Mouse (Mus musculus) gastrocnemius, postnatal 10 days (tissue): ENCODE results near the gene Axin2. TPM values are rescaled to one million over a fixed set of nuclear protein-coding genes. Genes with fewer than 3 reads are reported as not detected.

Experiments
- DNase-seq: peaks from one replicate; pipeline ENCODE4 v3.0.0; 2021; ENCODE audit warnings: mixed read lengths
- total RNA-seq, 2 experiments: library from RNA; stranded (reverse); gene quantifications; 2 replicates each; pipeline ENCODE4 v1.2.3; 2021

Gene Axin2
- total RNA-seq, 2 experiments from 2014 or later, result 10.8 to 18.6 TPM

DNA sequence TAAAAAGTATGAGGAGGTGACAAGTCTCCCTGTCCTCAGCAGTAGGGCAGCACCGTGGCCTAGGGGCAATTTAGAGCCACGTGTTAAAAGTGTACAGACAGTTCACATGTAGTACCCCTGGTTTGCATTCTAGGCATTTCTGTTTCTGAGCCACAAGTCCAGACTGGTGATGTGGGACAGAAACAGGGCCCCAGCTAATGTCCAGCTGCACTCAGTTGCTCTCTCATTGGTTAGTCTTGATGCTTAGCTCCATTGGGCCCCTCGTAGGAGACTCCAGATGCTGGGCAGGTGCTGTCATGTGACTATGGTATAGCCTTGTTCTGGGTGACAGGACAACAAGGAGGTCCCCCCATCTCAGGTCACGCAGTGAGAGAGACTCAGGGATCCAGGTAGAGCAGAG is 9.0 kb downstream of the Axin2 start:
- no peak for DNase-seq

DNA sequence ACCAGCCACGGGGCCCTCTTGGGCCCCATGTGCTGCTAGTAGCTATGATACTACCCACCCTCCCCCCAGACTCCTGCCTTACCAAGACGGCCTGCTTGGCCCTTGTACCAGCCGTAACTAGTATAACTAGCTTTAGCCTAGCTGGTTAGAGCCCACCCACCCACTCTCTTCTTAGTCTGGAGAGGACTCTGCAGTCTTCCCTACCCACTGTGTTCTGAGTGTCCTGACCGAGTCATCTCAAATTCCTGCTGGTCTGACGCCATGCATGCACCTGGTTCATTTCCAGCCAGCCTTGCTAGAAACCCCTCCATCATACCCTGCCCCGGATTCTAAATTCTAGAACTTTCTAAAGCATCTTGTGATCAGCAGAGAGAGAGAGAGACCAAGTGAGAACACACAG is 9.6 kb downstream of the Axin2 start:
- no peak for DNase-seq

DNA sequence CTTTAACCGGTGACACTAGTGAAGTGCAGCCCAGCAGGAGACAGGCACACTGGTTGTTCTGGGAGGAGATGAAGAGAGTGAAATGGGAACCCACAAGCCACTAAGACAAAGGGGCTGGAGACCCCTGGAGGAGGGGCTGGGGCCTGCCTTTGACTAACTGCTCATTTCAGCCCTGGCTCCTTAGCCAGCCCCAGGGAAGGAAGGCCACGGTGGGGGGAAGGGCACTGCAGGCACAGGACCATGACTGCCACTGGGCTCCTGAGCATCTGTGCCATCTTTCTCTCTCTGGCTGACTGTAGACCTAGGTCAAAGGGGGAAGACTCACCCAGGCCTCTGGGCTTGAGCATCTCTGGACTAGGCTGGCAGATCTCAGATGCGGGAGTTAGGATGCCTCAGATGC is 10.5 kb downstream of the Axin2 start:
- DNase-seq, result no peak

DNA sequence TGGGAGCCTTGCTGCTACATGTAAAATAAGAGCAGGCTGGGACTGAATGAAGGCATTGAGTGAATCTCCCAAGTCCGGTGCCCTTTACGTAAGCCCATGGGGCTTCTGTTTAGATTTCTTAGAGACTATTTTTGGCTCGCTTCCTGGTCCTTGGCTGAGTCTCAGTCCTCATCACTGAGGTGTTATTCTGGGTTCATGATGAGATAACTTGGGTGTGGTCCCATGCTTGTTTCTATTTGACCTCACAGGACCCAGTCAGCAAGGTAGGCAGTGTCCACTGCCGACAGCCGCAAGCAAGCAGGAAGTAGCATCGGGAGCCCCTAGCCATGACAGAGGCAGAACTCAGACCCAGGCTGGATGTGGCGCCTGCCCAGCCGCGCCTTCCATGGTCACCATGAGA is 13.7 kb downstream of the Axin2 start:
- no peak for DNase-seq

DNA sequence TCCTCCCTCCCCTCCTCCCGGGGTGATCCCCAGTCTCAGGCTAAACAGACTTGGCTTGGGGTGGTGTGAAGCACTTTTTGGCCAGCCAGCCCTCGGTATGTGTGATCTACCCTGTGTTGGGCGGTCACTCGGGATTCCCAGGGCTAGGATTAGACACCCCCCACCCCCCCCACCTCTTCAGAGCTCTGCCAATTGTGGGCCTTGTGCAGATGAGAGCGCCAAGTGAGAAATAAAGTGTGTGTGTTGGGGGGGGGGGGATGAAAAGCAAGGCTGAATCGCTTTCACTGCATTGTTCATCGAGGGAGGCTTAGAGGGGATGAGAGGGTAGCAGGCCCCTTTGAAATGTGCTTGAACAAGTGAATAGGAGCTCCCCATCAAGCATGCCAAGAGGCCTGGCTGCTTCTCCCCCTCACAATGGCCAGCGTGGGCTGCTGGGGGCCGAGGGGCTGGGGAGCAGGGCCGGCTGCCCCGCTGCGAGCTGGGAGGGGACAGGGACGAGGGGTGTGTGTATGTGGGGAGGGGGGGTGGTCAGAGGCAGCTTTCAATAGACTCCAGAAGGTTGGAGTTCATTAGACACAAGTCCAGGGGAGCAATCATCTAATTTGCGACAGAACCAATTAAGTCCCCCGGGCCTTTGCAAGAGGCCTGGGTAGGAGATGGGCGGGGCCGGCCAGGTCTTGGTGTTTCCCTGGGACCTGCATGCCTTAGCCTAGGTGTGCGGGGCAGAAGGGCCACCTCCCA is 15.1 kb downstream of the Axin2 start:
- DNase-seq, result no peak

DNA sequence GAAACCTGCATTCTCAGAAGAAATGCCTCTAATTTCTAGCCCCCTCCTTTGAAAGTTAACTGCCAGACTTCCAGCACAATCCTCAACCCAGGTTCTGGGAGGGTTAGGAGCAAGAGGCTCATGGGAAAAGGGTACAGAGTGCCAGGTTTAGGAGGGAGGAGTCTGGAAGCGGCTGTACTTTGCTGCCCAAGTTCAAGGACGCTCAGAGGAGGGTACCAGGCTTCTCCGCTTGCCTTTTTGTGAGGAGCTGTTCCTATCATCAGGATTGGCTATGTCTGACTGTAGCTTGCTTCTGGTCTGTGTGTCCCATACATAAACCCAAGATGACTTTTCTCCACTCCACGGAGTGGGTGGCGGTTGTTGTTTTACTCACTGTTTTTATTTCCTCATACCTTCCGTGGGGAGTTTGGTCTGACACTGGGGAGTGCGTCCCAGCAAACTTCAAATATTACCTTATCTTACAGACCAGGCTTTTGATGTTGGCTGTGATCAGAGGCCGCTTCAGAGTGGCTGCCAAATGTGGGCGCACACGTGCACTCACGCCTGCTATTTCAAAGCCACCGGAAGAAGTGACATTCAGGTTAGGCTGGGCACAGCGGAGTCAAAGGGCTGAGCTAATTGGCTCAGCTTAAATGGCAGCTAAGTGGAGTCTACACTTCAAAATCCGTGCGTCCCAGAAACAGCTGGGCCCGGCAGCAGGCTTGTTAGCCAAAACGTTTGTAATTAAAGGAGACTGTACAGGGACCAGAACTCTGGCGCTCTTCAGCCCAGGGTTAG is 16.1 kb downstream of the Axin2 start:
- DNase-seq, result no peak

DNA sequence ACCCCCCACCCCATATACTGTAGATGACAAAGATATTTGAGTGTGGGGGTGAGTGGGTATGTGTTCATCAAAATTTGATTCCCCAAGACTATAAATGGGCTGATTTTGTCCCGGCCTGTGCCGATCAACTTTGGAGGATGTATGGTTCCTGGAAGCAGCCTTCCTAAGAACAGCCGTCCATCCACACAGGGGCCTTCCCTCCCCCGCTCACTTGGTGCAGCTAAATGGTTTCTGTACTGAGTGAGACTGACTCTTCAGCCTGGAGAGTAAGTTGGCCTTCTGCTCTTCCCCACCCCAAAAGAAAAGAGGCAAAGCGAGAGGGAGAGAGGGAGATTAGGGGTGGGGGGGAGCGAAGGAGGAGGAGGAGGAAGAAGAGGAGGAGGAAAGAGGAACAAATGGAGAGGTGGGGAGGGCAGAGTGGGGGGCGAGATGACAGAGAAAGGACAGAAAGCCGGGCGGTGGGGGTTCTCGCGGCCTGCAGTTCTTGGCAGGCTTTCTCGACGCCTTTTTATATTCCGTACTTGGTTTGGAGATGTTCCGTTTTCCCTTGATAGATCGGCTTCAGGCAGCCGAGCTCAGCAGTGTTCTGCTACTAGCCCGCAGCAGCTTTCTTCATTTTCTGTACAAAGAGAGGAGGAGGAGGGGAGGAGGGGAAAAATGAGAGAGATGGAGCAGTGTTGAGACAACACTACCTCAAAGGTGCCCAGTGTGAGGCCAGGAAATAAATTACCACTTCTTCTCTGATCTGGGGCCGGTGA is 20.7 kb downstream of the Axin2 start:
- no peak for DNase-seq

DNA sequence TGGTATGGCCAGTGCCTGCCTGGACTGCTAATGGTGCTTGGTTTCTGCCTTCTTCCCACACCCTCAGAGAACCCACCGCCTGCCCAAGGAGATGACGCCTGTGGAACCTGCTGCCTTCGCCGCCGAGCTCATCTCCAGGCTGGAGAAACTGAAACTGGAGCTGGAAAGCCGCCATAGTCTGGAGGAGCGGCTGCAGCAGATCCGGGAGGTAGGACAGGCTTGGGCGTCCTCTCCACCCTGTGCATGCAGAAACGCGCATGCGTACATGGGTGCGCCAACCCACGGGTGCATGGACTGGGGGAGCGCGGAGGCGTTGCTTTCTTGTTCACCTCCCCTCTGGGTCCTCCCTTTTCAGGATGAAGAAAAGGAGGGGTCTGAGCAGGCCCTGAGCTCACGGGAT is 21.7 kb downstream of the Axin2 start:
- DNase-seq, result peak; percentile 38

DNA sequence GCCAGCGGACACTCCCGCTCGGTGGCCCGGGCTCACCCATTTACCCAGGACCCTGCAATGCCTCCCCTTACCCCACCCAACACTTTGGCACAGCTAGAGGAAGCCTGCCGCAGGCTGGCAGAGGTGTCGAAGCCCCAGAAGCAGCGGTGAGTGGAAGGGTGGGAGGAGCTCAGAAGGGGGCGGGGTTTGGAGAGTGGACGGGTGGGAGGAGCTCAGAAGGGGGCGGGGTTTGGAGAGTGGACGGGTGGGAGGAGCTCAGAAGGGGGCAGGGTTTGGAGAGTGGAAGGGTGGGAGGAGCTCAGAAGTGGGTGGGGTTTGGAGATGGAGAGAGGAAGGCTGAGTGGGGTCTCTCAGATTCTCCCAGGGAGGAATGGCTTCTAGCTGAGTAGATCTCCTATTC is 23.6 kb downstream of the Axin2 start:
- no peak for DNase-seq

DNA sequence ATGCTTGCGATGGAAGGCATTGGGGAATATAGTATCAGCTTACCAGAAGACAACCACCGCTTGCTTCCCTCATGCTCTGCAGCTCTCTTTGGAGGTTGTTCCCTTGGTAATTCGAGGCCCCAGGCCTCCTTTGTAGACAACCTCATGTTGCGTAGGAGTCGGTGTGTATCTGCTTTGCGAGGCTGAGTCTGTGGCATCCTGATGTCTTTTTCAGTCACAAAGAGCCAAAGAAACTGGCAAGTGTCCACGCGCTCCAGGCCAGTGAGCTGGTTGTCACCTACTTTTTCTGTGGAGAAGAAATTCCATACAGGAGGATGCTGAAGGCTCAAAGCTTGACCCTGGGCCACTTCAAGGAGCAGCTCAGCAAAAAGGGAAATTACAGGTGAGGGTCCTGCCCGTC is 25.5 kb downstream of the Axin2 start:
- DNase-seq, result no peak

DNA sequence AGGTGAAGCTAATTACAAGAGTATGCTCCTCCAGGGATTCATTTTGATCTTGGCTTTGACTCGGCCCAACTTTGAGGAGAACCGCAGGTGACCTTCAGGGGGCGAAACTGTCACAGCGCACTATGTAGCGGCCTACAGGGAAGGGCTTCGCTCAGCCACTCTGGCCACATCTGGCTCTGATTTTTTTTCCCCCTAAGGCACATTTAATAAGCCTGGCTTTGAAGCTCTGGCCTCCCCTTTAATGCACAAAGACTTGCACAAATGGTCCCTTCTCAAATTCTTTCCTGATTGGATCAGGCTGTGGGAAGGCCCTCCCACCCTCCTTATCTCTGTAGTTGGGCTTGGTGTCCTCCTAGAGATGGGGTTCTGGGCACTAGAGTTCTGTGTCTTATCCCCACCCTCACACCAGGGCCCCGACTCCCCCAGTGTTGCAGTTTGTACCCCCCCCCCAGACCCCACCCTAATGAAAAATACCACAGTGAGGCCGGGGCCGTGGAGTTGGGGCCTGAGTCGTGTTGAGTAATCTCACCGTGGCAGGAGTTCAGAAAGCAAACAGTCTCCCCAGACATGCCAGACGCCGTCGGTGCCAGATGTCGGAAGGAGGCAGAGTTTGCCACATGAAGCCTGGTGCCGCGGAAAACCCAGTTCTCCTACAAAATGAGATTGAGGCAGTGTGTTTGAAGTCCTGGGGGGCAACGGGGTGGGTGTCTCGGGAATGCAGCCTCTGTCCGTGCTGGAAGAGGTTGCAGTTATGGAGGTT is 27.5 kb downstream of the Axin2 start:
- peak; percentile 37 for DNase-seq

DNA sequence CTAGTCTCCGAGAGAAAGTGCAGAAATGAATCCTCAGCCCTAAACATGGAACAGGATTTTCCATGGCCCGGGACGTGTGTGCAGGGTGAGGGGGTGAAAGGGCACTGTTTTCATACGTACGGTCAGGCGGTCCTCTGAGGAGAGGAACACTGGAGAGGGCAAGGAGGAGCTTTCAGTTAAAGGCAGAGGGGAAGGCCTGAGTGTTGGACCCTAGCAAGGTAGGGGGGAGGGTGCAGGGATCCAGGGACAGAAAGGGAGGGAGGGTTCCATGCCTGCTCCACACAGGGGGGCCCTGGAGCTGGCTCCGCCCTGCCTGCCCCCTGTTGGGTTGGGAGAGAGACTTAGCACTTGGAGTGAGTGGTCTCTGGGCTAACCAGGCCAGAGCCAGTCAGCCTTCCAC is 28.4 kb downstream of the Axin2 start:
- DNase-seq, result no peak

DNA sequence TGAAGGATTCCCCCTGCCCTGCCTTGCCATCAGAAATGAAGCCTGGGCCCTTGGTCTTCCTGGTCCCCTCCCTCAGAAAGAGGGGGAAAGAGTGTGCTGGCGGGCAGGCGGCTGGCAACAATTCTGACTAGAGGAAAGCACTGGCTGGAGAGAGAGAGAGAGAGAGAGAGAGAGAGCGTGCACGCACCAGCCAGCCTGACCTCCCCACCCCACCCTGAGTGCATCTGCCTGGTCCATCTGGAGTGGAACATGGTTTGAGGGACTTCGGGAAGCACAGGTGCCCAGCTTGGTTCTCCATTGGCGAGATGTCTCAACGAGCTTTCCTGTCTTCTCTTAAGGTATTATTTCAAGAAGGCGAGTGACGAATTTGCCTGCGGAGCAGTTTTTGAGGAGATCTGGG is 28.8 kb downstream of the Axin2 start:
- no peak for DNase-seq

DNA sequence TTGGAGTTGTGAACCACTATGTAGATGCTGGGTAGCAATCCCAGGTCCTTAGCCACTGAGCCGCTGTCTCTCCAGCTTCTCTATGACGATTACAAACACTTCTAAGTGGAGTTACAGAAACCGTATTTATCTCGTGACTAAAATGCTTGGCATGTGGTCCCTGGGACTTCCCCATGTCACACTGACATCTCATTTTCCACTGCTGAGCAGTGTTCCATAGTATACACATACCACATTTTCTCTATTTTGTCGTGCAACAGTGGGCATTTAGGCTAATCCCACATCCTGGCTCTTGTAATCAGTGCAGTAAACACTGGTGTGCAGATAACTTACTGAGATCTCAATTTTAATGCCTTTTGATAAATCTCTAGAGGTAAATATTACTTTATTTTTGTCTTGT is 32.2 kb downstream of the Axin2 start:
- DNase-seq, result no peak

DNA sequence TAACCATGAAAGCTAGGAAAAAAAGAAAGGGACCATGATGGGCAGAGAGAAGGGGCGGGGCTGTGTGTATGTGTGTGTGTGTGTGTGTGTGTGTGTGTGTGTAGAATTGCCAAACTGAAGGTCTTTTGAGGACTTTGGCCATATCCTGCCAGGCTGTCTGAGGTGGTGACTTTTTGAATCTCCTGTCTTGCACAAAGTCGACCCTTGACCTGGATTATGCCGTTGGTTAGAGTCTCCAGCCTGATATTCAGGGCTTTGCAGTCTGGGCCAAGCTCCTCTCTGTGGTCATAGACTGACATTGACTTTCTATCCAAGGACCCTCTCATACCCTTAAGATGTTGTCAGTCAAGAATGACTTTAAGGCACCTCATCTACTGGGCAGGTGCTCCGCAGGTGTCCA is 35.8 kb downstream of the Axin2 start:
- no peak for DNase-seq

DNA sequence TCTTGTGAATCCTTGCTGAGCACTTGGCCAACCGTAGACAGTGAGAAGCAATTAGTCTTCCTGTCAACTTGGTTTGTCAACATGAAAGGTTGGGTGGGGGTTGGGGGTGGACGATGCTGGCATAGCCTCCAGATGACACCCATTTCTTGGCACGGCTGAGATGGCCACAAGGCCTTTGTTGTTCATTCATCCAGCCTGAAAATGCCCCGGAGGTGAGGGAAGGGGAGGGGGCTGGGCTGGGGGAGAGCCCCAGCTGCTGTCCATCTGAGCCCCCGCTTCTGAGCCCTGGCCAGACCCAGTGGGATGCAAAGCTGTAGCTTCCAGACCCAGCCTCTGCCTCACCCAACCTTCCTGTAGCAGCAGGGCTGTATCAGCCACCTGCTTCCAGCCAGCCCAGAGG is 38.2 kb downstream of the Axin2 start:
- no peak for DNase-seq

DNA sequence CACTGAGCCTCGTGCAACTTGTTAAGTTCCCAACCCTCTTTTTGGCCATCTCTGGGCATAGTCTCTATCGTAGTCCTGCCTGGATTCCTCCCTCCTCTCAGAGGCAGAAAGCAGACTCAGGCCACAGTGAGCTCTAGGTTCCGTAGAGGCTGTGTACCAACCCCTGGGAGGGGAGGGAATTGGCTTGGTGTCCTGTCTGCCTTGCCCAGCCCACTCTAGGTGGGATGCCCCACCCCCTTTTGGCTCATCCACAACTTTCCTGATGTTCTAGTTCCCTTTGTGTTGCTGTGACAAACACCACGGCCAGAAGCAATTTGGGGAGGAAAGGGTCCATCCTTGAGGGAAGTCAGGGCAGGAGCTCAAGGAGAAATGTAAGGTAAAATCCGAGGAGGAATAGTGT is 39.0 kb downstream of the Axin2 start:
- DNase-seq, result no peak

DNA sequence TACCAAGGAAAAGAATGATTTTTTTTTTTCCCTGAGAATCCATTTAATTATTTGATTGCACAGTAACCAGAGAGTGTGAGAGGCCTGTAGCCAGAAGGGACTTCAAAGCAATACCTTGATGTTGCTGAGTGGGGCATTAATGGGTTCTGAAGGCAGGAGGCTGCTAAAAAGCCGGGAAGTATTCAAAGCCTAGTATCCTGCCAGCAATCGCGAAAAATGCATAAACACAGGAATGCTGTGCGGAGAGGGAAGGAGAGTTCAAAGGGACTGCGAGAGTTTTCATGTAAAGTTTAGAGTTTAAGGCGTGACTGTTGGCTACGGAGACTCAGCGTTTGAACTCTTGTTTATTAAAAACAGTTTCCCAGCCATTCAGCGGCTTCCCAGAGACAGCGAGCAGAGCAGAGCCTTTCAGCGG is 41.5 kb downstream of the Axin2 start:
- DNase-seq, result no peak

DNA sequence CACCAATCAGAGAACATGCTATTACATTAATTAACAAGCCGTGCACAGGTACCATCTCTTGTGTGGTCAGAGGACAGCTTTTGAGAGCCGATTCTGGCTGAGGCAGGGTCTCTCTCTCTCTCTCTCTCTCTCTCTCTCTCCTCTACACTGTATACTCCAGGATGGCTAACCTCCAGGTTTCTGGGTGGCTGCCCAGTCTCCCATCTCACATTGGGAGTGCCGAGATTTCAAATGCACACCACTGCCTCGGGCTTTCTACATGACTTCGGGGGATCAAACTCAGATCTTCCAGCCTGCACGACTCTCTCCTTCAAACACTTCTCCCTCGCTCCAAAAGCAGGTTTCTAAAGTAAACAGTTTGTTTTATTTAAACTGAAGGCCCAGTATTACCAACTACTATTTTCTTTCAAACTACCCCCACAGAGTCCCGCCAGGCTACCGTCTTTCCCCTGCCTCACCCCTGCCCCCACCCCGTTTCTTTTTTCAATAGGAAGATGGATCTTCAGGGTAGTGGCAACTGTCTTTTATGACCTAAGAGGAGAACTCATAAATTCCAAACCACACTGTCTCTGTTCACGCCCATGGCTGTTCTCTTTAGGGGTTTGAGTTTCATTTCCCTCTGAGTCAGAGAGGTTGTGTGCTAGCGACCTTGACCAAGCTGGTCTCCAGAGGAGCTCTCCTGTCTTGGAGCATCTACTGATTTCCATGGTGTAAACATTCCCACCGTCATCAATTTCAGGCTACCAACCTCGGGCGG is 43.5 kb downstream of the Axin2 start:
- no peak for DNase-seq

DNA sequence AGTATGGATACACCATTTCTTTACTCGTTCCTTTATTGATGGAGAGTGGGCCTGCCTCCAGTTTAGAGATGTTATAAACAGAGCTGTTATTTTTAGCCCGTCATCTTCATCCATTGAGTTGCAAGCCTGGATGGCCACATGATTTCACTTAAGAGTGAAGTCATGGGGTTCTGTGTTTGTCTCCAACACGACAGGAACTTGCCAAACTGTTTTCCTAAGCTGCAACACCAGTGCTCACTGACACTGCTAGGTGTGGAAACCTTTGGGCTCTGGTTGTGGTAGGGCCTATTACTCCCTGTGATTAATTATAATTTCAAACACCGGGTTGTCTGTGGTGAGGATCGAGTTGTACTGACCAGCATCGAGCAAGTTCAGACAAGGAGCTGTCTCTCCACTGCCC is 45.6 kb downstream of the Axin2 start:
- DNase-seq, result no peak

DNA sequence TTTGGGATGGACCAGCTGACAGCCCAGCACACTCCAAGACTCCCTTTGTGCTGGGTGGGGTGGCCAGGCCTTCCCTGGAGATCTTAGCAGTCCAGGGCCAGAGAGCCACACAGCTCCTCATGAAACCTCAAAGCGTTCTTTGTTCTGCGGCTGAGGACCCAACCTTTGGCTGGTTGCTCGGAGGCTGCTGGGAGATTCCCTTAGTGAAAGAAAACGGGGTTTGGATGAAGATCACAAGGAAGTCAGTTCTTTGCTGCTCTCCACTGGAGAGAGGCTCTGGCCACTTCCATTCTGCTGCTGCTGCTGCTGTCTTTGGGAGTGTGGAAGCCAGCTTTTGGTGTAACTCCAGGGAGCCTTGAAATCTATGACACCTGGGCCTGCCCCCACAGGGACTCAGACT is 53.3 kb downstream of the Axin2 start:
- no peak for DNase-seq

DNA sequence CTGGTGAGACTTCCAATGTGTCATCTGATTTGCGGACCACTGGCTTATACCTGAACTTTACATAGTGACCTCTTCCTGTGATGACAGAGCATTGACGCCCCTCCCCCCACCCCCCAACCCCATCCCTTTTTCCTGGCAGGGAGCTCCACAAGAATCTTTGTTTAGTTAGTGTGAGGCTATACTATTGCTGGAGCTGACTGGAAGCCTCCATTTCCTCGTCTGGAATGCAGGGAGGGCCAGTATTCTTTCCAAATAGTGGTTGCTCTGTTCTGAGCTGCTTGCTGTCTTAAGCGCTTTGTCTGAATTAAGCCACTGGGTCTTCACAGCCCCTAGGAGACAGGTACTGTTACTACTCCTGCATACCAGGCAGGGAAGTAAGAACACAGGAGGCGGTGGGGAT is 53.7 kb downstream of the Axin2 start:
- no peak for DNase-seq
